Mouse (Mus musculus) liver, embryonic 14.5 days (tissue): ENCODE data around the gene Armc9. TPM values are rescaled to one million over a fixed set of nuclear protein-coding genes. Genes with fewer than 3 reads are reported as not detected.

Experiments
- ATAC-seq: fragments of 200-750 bp; cut with Nextera tagmentation; 2 replicates; pipeline ENCODE4 v1.8.0; 2017; ENCODE audit warnings: moderate number of reproducible peaks, mild to moderate bottlenecking, moderate library complexity; ENCODE audit not compliant: insufficient read depth
- DNase-seq, 3 experiments: peaks; one replicate each; pipeline ENCODE4 v3.0.0-alpha.2; 2012 to 2013; ENCODE audit warnings: low read depth in 3 of 3, low spot score in 3 of 3
- H3K27ac ChIP-seq: fragments of 300-500 bp; sonication (generic); 2 replicates; pipeline ENCODE4 v1.5.1; 2014; ENCODE audit warnings: moderate library complexity, mild to moderate bottlenecking, control low read depth, inconsistent platforms
- H3K27me3 ChIP-seq: fragments of 300-500 bp; sonication (generic); 2 replicates; pipeline ENCODE4 v1.6.1; 2014; ENCODE audit warnings: mild to moderate bottlenecking, low read length, moderate library complexity; ENCODE audit not compliant: control insufficient read depth, insufficient read depth
- H3K36me3 ChIP-seq: fragments of 300-500 bp; sonication (generic); replicated peaks from 2 replicates; pipeline ENCODE4 v1.6.1; 2014; ENCODE audit warnings: low read depth; ENCODE audit not compliant: control insufficient read depth, insufficient read depth
- H3K4me1 ChIP-seq, 2 experiments: fragments of 200-500 bp in 1 of 2; fragments of 300-500 bp in 1 of 2; sonication (generic) in 1 of 2; replicated peaks; 2 replicates each; pipeline ENCODE4 v1.6.1; 2012 to 2014; ENCODE audit warnings: antibody characterized with exemption in 1 of 2, inconsistent platforms in 1 of 2, low read length in 1 of 2; ENCODE audit not compliant: control insufficient read depth in 2 of 2, insufficient read depth in 2 of 2
- H3K4me2 ChIP-seq: fragments of 300-500 bp; sonication (generic); 2 replicates; pipeline ENCODE4 v1.6.1; 2014; ENCODE audit warnings: low read depth, mild to moderate bottlenecking, control low read depth, moderate library complexity
- H3K4me3 ChIP-seq, 2 experiments: fragments of 200-500 bp in 1 of 2; fragments of 300-500 bp in 1 of 2; sonication (generic) in 1 of 2; 2 replicates each; pipeline ENCODE4 v1.5.1; 2012 to 2014; ENCODE audit warnings: low read depth in 2 of 2, low read length in 2 of 2, mild to moderate bottlenecking in 2 of 2, control low read depth in 1 of 2, inconsistent platforms in 1 of 2, moderate library complexity in 1 of 2; ENCODE audit not compliant: insufficient read depth in 1 of 2
- H3K9ac ChIP-seq: fragments of 300-500 bp; sonication (generic); replicated peaks from 2 replicates; pipeline ENCODE4 v1.6.1; 2014; ENCODE audit warnings: mild to moderate bottlenecking, control low read depth, moderate library complexity
- H3K9me3 ChIP-seq: fragments of 300-500 bp; sonication (generic); 2 replicates; pipeline ENCODE4 v1.6.1; 2016; ENCODE audit warnings: low read length, mixed read lengths; ENCODE audit not compliant: control insufficient read depth
- CTCF ChIP-seq: IDR thresholded peaks from 2 replicates; pipeline ENCODE4 v1.5.1; 2016; ENCODE audit warnings: antibody characterized with exemption, low read depth, control low read depth
- EP300 ChIP-seq: IDR thresholded peaks from 2 replicates; pipeline ENCODE4 v1.6.1; 2016; ENCODE audit warnings: antibody characterized with exemption, low read depth
- WGBS: fragments of 180-500 bp; shearing (Covaris S2); extraction: QIAGEN DNeasy Blood & Tissue Kit; methylation state at CpG from one replicate; pipeline ENCODE4 v1.1.7; 2014; ENCODE audit not compliant: insufficient replicate concordance; 5-methylcytosine and 5-hydroxymethylcytosine counted together
- polyA plus RNA-seq, 2 experiments: library from polyadenylated mRNA; depleted of rRNA in 1 of 2; stranded (reverse) in 1 of 2; unstranded in 1 of 2; fragments of >200 nt; fragmentation: Nextera tagmentation in 1 of 2; extraction: Ambion mirVana in 1 of 2; gene quantifications; 2 replicates each; pipeline versions ENCODE4 v1.2.1 to v1.2.3; 2012 to 2014

Armc9 gene
- polyA plus RNA-seq, 2 experiments, result 5.5 to 8.4 TPM

- peaks cover 38% of the 10 kb centered on the region in 2 experiments for H3K4me1 ChIP-seq
- H3K36me3 ChIP-seq, result peaks cover 8% of the 10 kb centered on the region
- 44% methylated on average over 6 of the region's 6 CpGs for WGBS
- ATAC-seq, result peak; percentile 75
- H3K4me3 ChIP-seq, result no peak overlapping the region
- H3K27me3 ChIP-seq, result no peaks in the 10 kb centered on the region
- no peak overlapping the region; the same call in 1 of the 2 replicates for H3K9ac ChIP-seq
- H3K4me2 ChIP-seq, result peak overlapping the region; percentile 62
- peak; percentile 46 to 54 (median 51) for DNase-seq
- H3K9me3 ChIP-seq, result no peaks in the 10 kb centered on the region
- H3K27ac ChIP-seq, result peak overlapping the region; percentile 92
- TF ChIP-seq EP300, result peak; percentile 56; the same call in 1 of the 2 replicates
- no peak for TF ChIP-seq CTCF
These were observed 5.5 kb downstream of the Armc9 start for GRCm38 (mm10) chr1:86160059-86160458.

- Histone ChIP-seq H3K4me2 (peak overlapping the region; percentile 62), H3K9me3 (no peaks in the 10 kb centered on the region), H3K4me3 (peak overlapping the region in 1 of 2 experiments; percentile 26; a peak in 1 of 4 replicates), H3K9ac (no peak overlapping the region; the same call in 1 of the 2 replicates), H3K36me3 (peaks cover 8% of the 10 kb centered on the region), H3K27ac (peak overlapping the region; percentile 92), H3K27me3 (no peaks in the 10 kb centered on the region), H3K4me1 (peaks cover 34 to 35% of the 10 kb centered on the region in 2 experiments)
- no peak for TF ChIP-seq CTCF
- peak; percentile 76 for TF ChIP-seq EP300
- peak; percentile 69 to 72 (median 71) for DNase-seq
- 22% methylated on average over 5 of the region's 5 CpGs for WGBS
- peak; percentile 96 for ATAC-seq
These were observed 5.9 kb downstream of the Armc9 start for GRCm38 (mm10) chr1:86160479-86160878.

GRCm38 (mm10) chr1:86161061-86161460 is 6.5 kb downstream of the Armc9 start:
- peak overlapping the region in 1 of 2 experiments; percentile 26; a peak in 1 of 4 replicates for H3K4me3 ChIP-seq
- TF ChIP-seq CTCF (no peak), EP300 (peak; percentile 88)
- H3K27me3 ChIP-seq, result no peaks in the 10 kb centered on the region
- peak overlapping the region; percentile 92 for H3K27ac ChIP-seq
- DNase-seq, result peak; percentile 57 to 70 (median 65)
- ATAC-seq, result peak; percentile 88
- H3K36me3 ChIP-seq, result peaks cover 11% of the 10 kb centered on the region
- 12% methylated on average over 5 of the region's 5 CpGs for WGBS
- no peaks in the 10 kb centered on the region for H3K9me3 ChIP-seq
- peak overlapping the region; percentile 39 for H3K9ac ChIP-seq
- peaks cover 28 to 32% of the 10 kb centered on the region in 2 experiments for H3K4me1 ChIP-seq
- peak overlapping the region; percentile 62 for H3K4me2 ChIP-seq

- no peak overlapping the region for H3K4me2 ChIP-seq
- no peaks in the 10 kb centered on the region for H3K9me3 ChIP-seq
- DNase-seq, result no peak
- no peak for TF ChIP-seq EP300
- TF ChIP-seq CTCF, result peak; percentile 54
- ATAC-seq, result no peak
- H3K27me3 ChIP-seq, result no peaks in the 10 kb centered on the region
- no peak overlapping the region for H3K4me3 ChIP-seq
- no peak overlapping the region for H3K27ac ChIP-seq
- H3K36me3 ChIP-seq, result peaks cover 5% of the 10 kb centered on the region
- no peak overlapping the region for H3K9ac ChIP-seq
- WGBS, result 69% methylated on average over 5 of the region's 5 CpGs
- H3K4me1 ChIP-seq, result no peaks in the 10 kb centered on the region
These were observed 20.0 kb downstream of the Armc9 start for GRCm38 (mm10) chr1:86174602-86175001.

- H3K27ac ChIP-seq, result no peak overlapping the region; the same call in 1 of the 2 replicates
- H3K4me3 ChIP-seq, result no peak overlapping the region
- peak; percentile 38 for ATAC-seq
- no peak for TF ChIP-seq CTCF
- TF ChIP-seq EP300, result no peak
- no peaks in the 10 kb centered on the region for H3K4me1 ChIP-seq
- no peak overlapping the region for H3K4me2 ChIP-seq
- DNase-seq, result no peak
- 65% methylated on average over 2 of the region's 2 CpGs for WGBS
- peaks cover 3% of the 10 kb centered on the region; the same call in 1 of the 2 replicates for H3K36me3 ChIP-seq
- H3K27me3 ChIP-seq, result no peaks in the 10 kb centered on the region
- H3K9ac ChIP-seq, result no peak overlapping the region
- no peaks in the 10 kb centered on the region for H3K9me3 ChIP-seq
These were observed 21.5 kb downstream of the Armc9 start for GRCm38 (mm10) chr1:86176066-86176465.
